Mouse (Mus musculus) limb, embryonic 11.5 days (tissue): ENCODE data around the gene Cemip. TPM values are rescaled to one million over a fixed set of nuclear protein-coding genes. Genes with fewer than 3 reads are reported as not detected.

Experiments
- ATAC-seq: fragments of 200-750 bp; cut with Nextera tagmentation; 2 replicates; pipeline ENCODE4 v1.8.0; 2017; ENCODE audit warnings: low read depth; ENCODE audit not compliant: insufficient number of reproducible peaks, low FRiP score, low TSS enrichment
- DNase-seq: peaks from one replicate; pipeline ENCODE4 v3.0.0-alpha.2; 2015; ENCODE audit warnings: low spot score
- H3K27ac ChIP-seq: fragments of 300-500 bp; sonication (generic); replicated peaks from 2 replicates; pipeline ENCODE4 v1.5.1; 2014; ENCODE audit warnings: low read depth, mild to moderate bottlenecking, low read length
- H3K27me3 ChIP-seq: fragments of 300-500 bp; sonication (generic); 2 replicates; pipeline ENCODE4 v1.6.1; 2014; ENCODE audit warnings: mild to moderate bottlenecking, low read length, mixed read lengths; ENCODE audit not compliant: control insufficient read depth, insufficient read depth
- H3K36me3 ChIP-seq: fragments of 300-500 bp; sonication (generic); 2 replicates; pipeline ENCODE4 v1.6.1; 2014; ENCODE audit warnings: mild to moderate bottlenecking, low read length, moderate library complexity, mixed read lengths; ENCODE audit not compliant: control insufficient read depth, insufficient read depth
- H3K4me1 ChIP-seq: fragments of 300-500 bp; sonication (generic); 2 replicates; pipeline ENCODE4 v1.6.1; 2014; ENCODE audit warnings: low read length, mixed read lengths; ENCODE audit not compliant: control insufficient read depth, insufficient read depth
- H3K4me2 ChIP-seq: fragments of 300-500 bp; sonication (generic); 2 replicates; pipeline ENCODE4 v1.6.1; 2014; ENCODE audit warnings: low read depth, mild to moderate bottlenecking, moderate library complexity; ENCODE audit not compliant: severe bottlenecking
- H3K4me3 ChIP-seq: fragments of 300-500 bp; sonication (generic); 2 replicates; pipeline ENCODE4 v1.5.1; 2014; ENCODE audit warnings: low read depth, low read length
- H3K9ac ChIP-seq: fragments of 300-500 bp; sonication (generic); 2 replicates; pipeline ENCODE4 v1.6.1; 2014; ENCODE audit warnings: mild to moderate bottlenecking, low read length
- H3K9me3 ChIP-seq: fragments of 300-500 bp; sonication (generic); 2 replicates; pipeline ENCODE4 v1.6.1; 2016; ENCODE audit warnings: low read length; ENCODE audit not compliant: control insufficient read depth
- WGBS: fragments of 180-500 bp; shearing (Covaris S2); extraction: QIAGEN DNeasy Blood & Tissue Kit; methylation state at CpG from one replicate; pipeline ENCODE4 v1.1.7; 2014; 5-methylcytosine and 5-hydroxymethylcytosine counted together
- polyA plus RNA-seq: library from polyadenylated mRNA; unstranded; fragments of >200 nt; fragmentation: Nextera tagmentation; extraction: Ambion mirVana; gene quantifications from 2 replicates; pipeline ENCODE4 v1.2.1, GENCODE M21; 2014

Gene Cemip
- polyA plus RNA-seq, 1 experiment from 2014 or later: not detected

- Histone ChIP-seq H3K4me2 (no peak overlapping the region), H3K4me1 (peaks cover 7% of the 10 kb centered on the region; the same call in 1 of the 2 replicates), H3K9me3 (no peaks in the 10 kb centered on the region), H3K36me3 (no peaks in the 10 kb centered on the region), H3K27ac (no peak overlapping the region), H3K27me3 (no peaks in the 10 kb centered on the region), H3K9ac (no peak overlapping the region), H3K4me3 (no peak overlapping the region)
- WGBS: 90% methylated on average over 7 of the region's 7 CpGs
- ATAC-seq: no peak
- DNase-seq: no peak
Measured at GRCm38 (mm10) chr7:84053856-84054255, 32.4 kb downstream of the Cemip start.

DNA sequence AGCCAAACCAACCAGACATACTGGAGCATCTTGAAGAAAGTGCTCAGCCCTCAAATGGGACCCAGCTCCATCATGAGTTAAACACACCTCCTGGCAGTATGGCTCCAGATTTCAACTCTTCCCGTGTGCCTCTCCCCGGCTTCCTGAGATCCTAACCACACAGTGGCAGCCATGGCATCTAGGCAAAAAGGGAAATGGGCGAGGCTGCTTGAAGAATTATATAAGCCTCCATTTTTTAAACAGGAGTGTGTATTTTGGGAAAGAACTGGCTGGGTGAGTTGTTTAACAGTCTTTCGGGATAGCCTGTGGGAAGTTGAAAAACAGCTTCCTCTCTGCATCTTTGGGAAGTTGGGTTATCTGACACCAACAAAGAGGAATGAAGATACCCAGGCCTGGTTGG lies 34.9 kb downstream of the Cemip start:
- Histone ChIP-seq H3K4me2 (no peak overlapping the region), H3K9ac (no peak overlapping the region), H3K36me3 (no peaks in the 10 kb centered on the region), H3K27me3 (no peaks in the 10 kb centered on the region), H3K27ac (no peak overlapping the region), H3K4me3 (no peak overlapping the region), H3K9me3 (no peaks in the 10 kb centered on the region), H3K4me1 (peaks cover 5% of the 10 kb centered on the region; the same call in 1 of the 2 replicates)
- no peak for ATAC-seq
- no peak for DNase-seq
- 85% methylated on average over 4 of the region's 4 CpGs for WGBS

GRCm38 (mm10) chr7:84045546-84045945 lies 40.8 kb downstream of the Cemip start:
- H3K36me3 ChIP-seq: no peaks in the 10 kb centered on the region
- ATAC-seq: no peak
- no peak for DNase-seq
- H3K9ac ChIP-seq: no peak overlapping the region
- no peaks in the 10 kb centered on the region for H3K9me3 ChIP-seq
- H3K4me1 ChIP-seq: no peaks in the 10 kb centered on the region
- WGBS: 88% methylated on average over 4 of the region's 4 CpGs
- no peak overlapping the region for H3K4me2 ChIP-seq
- H3K4me3 ChIP-seq: no peak overlapping the region
- H3K27me3 ChIP-seq: no peaks in the 10 kb centered on the region
- H3K27ac ChIP-seq: no peak overlapping the region

DNA sequence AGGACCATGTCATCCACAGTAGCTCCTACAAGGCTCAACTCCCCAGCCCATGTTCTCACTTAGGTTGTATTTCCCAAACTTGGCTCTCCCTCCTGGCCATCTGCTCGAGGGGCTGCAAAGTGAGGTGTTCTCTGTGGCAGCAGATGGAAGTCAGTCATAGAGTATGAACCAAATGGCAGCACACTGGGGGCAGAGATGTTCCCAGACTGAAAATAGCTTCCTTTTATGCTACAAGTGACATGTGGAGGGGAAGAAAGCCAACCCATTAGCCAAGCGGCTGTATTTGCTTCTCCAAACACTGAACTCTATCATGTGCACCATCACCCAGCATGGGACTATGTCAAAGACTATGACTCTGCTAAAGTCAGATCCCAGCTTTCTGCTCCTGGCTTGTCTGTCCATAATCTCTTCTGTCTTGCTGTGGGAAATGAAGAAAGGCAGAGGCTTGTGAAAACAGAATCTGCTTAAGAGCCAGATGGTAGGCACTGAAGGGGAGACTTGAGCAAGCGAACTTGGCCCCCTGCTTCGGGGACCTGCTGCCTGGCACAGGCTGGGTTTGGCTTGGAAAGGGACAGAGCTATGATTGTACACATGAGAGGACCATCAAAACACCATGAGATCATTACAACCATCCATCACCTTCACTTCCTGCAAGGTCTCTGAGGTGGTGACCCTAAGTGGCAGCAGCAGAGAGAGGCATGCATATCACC lies 41.6 kb downstream of the Cemip start:
- Histone ChIP-seq H3K27me3 (no peaks in the 10 kb centered on the region), H3K36me3 (no peaks in the 10 kb centered on the region), H3K27ac (no peak overlapping the region), H3K9me3 (no peaks in the 10 kb centered on the region), H3K9ac (no peak overlapping the region), H3K4me3 (no peak overlapping the region), H3K4me1 (no peaks in the 10 kb centered on the region), H3K4me2 (no peak overlapping the region)
- 80% methylated on average over 4 of the region's 4 CpGs for WGBS
- DNase-seq: no peak
- no peak for ATAC-seq

GRCm38 (mm10) chr7:84042726-84043125 lies 43.6 kb downstream of the Cemip start:
- ATAC-seq: no peak
- H3K27me3 ChIP-seq: no peaks in the 10 kb centered on the region
- no peak for DNase-seq
- 77% methylated on average over 1 of the region's 1 CpGs for WGBS
- H3K36me3 ChIP-seq: no peaks in the 10 kb centered on the region
- H3K9ac ChIP-seq: no peak overlapping the region
- H3K4me3 ChIP-seq: no peak overlapping the region
- H3K4me1 ChIP-seq: no peaks in the 10 kb centered on the region
- H3K27ac ChIP-seq: no peak overlapping the region
- no peak overlapping the region for H3K4me2 ChIP-seq
- no peaks in the 10 kb centered on the region for H3K9me3 ChIP-seq

GRCm38 (mm10) chr7:84039856-84040522 lies 46.3 kb downstream of the Cemip start:
- ATAC-seq (no peak), DNase-seq (no peak)
- Histone ChIP-seq H3K4me1 (no peaks in the 10 kb centered on the region), H3K36me3 (no peaks in the 10 kb centered on the region), H3K27ac (no peak overlapping the region), H3K4me2 (no peak overlapping the region), H3K27me3 (no peaks in the 10 kb centered on the region), H3K9ac (no peak overlapping the region), H3K9me3 (no peaks in the 10 kb centered on the region), H3K4me3 (no peak overlapping the region)
- WGBS: 76% methylated on average over 8 of the region's 8 CpGs

GRCm38 (mm10) chr7:84038642-84039041 lies 47.7 kb downstream of the Cemip start:
- Histone ChIP-seq H3K9me3 (no peaks in the 10 kb centered on the region), H3K36me3 (no peaks in the 10 kb centered on the region), H3K4me1 (no peaks in the 10 kb centered on the region), H3K4me2 (no peak overlapping the region), H3K27me3 (no peaks in the 10 kb centered on the region), H3K4me3 (no peak overlapping the region), H3K27ac (no peak overlapping the region), H3K9ac (no peak overlapping the region)
- WGBS: 95% methylated on average over 10 of the region's 10 CpGs
- DNase-seq (no peak), ATAC-seq (no peak)

GRCm38 (mm10) chr7:84032831-84033230 lies 53.5 kb downstream of the Cemip start:
- no peak overlapping the region for H3K9ac ChIP-seq
- no peaks in the 10 kb centered on the region for H3K27me3 ChIP-seq
- WGBS: 94% methylated on average over 1 of the region's 1 CpGs
- H3K36me3 ChIP-seq: no peaks in the 10 kb centered on the region
- ATAC-seq (no peak), DNase-seq (no peak)
- H3K27ac ChIP-seq: no peak overlapping the region
- H3K4me2 ChIP-seq: no peak overlapping the region
- no peaks in the 10 kb centered on the region for H3K4me1 ChIP-seq
- H3K9me3 ChIP-seq: no peaks in the 10 kb centered on the region
- no peak overlapping the region for H3K4me3 ChIP-seq
